Mouse (Mus musculus) gastrocnemius, postnatal 4 days (tissue): Measurements from ENCODE around the gene Kat5. TPM values are rescaled to one million over a fixed set of nuclear protein-coding genes. Genes with fewer than 3 reads are reported as not detected.

Source experiments
- total RNA-seq, 2 experiments: library from RNA; stranded (reverse); gene quantifications; 2 replicates each; pipeline ENCODE4 v1.2.3; 2021

Gene Kat5
- total RNA-seq, 2 experiments from 2014 or later: 50.1 to 54.4 TPM

Other genes with a start within 250 kb of the Kat5 start
- gene Eif1ad, start 243.5 kb downstream of the Kat5 start, total RNA-seq: 10 to 100 TPM; 23.7 to 23.8 TPM
- 100 to 1,000 TPM; 131 to 137 TPM for gene Banf1, start 243.1 kb downstream of the Kat5 start, total RNA-seq
- 10 to 100 TPM; 53.3 to 56.8 TPM for gene Sart1, start 221.5 kb downstream of the Kat5 start, total RNA-seq
- gene Tsga10ip, start 207.7 kb downstream of the Kat5 start, total RNA-seq: not detected
- 100 to 1,000 TPM; 344 to 358 TPM for gene Drap1, start 185.3 kb downstream of the Kat5 start, total RNA-seq
- gene AI837181, start 185.1 kb downstream of the Kat5 start, total RNA-seq: 10 to 100 TPM; 52.0 to 55.7 TPM
- gene Fosl1, start 162.7 kb downstream of the Kat5 start, total RNA-seq: not detected
- gene Ccdc85b, start 152.3 kb downstream of the Kat5 start, total RNA-seq: 1 to 10 TPM; 8.0 to 8.4 TPM
- 10 to 100 TPM; 62.3 to 71.1 TPM for gene Fibp, start 149.6 kb downstream of the Kat5 start, total RNA-seq
- gene Ctsw, start 141.7 kb downstream of the Kat5 start, total RNA-seq: under 1 TPM in 1 of 2 experiments, not detected in 1; 0.16 TPM
- gene Efemp2, start 136.3 kb downstream of the Kat5 start, total RNA-seq: 10 to 100 TPM; 57.2 to 68.1 TPM
- 10 to 100 TPM; 28.9 to 30.9 TPM for gene Mus81, start 121.8 kb downstream of the Kat5 start, total RNA-seq
- gene Cfl1, start 119.8 kb downstream of the Kat5 start, total RNA-seq: 100 to 1,000 TPM; 557 to 593 TPM
- 1 to 10 TPM; 1.3 to 1.8 TPM for gene 1700020D05Rik, start 106.5 kb downstream of the Kat5 start, total RNA-seq
- gene Snx32, start 99.7 kb downstream of the Kat5 start, total RNA-seq: 1 to 10 TPM; 8.4 to 9.3 TPM
- not detected for gene Ovol1, start 49.6 kb downstream of the Kat5 start, total RNA-seq
- gene Ap5b1, start 42.2 kb downstream of the Kat5 start, total RNA-seq: 1 to 10 TPM; 3.1 to 3.2 TPM
- 10 to 100 TPM; 55.2 to 67.2 TPM for gene Rnaseh2c, start 8.4 kb downstream of the Kat5 start, total RNA-seq
- 10 to 100 TPM; 35.9 to 39.1 TPM for gene Rela, start 27.2 kb upstream of the Kat5 start, total RNA-seq
- 10 to 100 TPM; 47.7 to 52.2 TPM for gene Sipa1, start 53.5 kb upstream of the Kat5 start, total RNA-seq
- 10 to 100 TPM; 29.7 to 30.2 TPM for gene Map3k11, start 78.5 kb upstream of the Kat5 start, total RNA-seq
- gene Pcnx3, start 78.7 kb upstream of the Kat5 start, total RNA-seq: 10 to 100 TPM; 37.1 to 40.5 TPM
- gene Kcnk7, start 94.1 kb upstream of the Kat5 start, total RNA-seq: not detected
- gene Ehbp1l1, start 116.1 kb upstream of the Kat5 start, total RNA-seq: 100 to 1,000 TPM; 250 to 260 TPM
- 10 to 100 TPM; 58.8 to 59.1 TPM for gene Fam89b, start 119.4 kb upstream of the Kat5 start, total RNA-seq
- gene Ltbp3, start 130.7 kb upstream of the Kat5 start, total RNA-seq: 100 to 1,000 TPM; 116 to 137 TPM
- 10 to 100 TPM; 71.7 to 75.6 TPM for gene Scyl1, start 161.2 kb upstream of the Kat5 start, total RNA-seq